Mouse (Mus musculus): ENCODE measurements around the gene Tlk2. TPM values are rescaled to one million over a fixed set of nuclear protein-coding genes. Genes with fewer than 3 reads are reported as not detected.
A peak's percentile ranks its signal among the peaks of the same experiment; 100 is the strongest.

Tlk2 gene
- polyA plus RNA-seq, 1 experiment from 2014 or later, result 22.8 TPM

DNA sequence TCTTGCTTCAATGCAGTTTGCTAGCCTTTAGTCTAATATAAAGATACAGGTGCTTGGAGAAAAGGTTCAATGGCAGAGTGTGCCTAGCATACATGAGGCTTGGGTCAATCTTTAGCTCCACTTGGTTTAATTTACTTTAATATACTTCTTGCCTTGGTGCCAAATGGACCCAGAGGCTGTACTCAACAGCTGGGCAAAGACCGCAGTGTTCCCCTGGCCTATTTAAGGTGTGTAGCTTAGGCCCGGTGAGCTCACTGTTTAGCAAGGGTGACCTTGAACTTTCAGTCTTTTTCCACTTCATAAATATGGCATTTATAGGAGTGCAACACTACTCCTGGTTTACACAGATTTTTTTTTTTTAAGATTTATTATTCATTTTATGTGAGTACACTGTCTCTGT is 55.9 kb downstream of the Tlk2 start:
- no peak overlapping the region for H3K27ac ChIP-seq (replicated peaks)
- peaks cover 29% of the 10 kb centered on the region for H3K36me3 ChIP-seq
- no peaks in the 10 kb centered on the region for H3K4me1 ChIP-seq
- H3K4me3 ChIP-seq, result no peak overlapping the region
- no peaks in the 10 kb centered on the region for H3K27me3 ChIP-seq (ENCODE audit: low read depth, poor library complexity, severe bottlenecking)
- 97% methylated on average over 2 of the region's 2 CpGs for WGBS
- DNase-seq (ENCODE audit: low spot score), result no peak
- H3K9me3 ChIP-seq (replicated peaks), result no peaks in the 10 kb centered on the region

DNA sequence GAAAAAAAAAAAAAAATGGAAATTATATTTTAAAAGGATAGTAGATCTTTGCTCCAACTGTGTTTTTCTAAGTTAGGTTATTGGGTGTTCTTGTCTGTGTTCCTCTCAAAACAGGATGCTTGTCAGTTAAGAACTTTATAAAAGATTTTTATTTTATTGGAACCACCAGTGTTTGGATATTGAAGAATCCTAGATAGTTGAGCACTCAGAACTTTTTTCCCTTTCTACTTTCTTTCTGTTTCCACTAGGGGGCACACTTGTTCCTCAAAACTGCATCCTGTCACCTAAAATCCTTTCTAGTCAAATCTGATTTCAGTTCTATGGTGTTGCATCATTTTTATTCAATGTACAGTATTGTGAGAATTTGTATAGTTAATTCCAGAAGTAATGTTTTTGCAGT is 62.4 kb downstream of the Tlk2 start:
- Histone ChIP-seq H3K4me3 (no peak overlapping the region), H3K9me3 (replicated peaks) (no peaks in the 10 kb centered on the region), H3K4me1 (no peaks in the 10 kb centered on the region), H3K27me3 (ENCODE audit: low read depth, poor library complexity, severe bottlenecking) (no peaks in the 10 kb centered on the region), H3K36me3 (peaks cover 59% of the 10 kb centered on the region), H3K27ac (replicated peaks) (no peak overlapping the region)
- DNase-seq (ENCODE audit: low spot score), result no peak

DNA sequence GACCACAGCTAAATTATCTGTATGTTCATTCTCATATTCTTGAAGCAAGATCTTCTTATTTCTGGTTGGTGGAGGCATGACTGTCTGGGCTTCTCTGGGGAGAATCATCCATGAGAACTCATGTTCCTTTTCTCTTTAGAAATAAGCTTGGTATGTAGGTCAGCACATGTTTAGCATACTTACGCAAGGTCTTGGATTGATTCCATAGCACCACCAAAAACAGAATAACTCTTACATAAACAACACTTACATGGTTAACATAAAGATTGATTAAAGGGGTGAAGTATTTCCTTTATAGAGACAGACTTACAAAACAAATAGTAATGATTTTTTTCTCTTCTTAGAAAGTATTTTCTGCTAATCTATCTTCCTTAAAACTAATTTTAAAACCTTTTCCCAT is 67.8 kb downstream of the Tlk2 start:
- Histone ChIP-seq H3K4me1 (no peaks in the 10 kb centered on the region), H3K27me3 (ENCODE audit: low read depth, poor library complexity, severe bottlenecking) (no peaks in the 10 kb centered on the region), H3K4me3 (no peak overlapping the region), H3K27ac (replicated peaks) (no peak overlapping the region), H3K36me3 (peaks cover 99% of the 10 kb centered on the region), H3K9me3 (replicated peaks) (no peaks in the 10 kb centered on the region)
- DNase-seq (ENCODE audit: low spot score), result no peak
- 98% methylated on average over 1 of the region's 1 CpGs for WGBS

DNA sequence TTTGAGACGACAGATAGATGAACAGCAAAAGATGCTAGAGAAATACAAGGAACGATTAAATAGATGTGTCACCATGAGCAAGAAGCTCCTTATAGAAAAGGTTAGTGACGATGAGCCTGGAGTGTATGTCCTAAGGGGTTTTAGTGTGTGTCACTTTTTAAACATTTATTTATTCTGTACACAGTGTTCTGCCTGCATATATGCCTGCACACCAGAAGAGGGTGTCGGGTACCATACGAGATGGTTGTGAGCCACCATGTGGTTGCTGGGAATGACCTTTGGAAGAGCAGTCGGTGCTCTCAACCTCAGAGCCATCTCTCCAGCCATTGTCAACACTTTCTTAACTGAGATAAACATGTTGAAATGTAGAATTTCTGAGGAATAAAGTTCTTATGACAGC is 68.2 kb downstream of the Tlk2 start:
- Histone ChIP-seq H3K4me3 (no peak overlapping the region), H3K27ac (replicated peaks) (no peak overlapping the region), H3K4me1 (no peaks in the 10 kb centered on the region), H3K27me3 (ENCODE audit: low read depth, poor library complexity, severe bottlenecking) (no peaks in the 10 kb centered on the region), H3K9me3 (replicated peaks) (no peaks in the 10 kb centered on the region), H3K36me3 (peaks cover 98% of the 10 kb centered on the region)
- DNase-seq (ENCODE audit: low spot score), result no peak
- WGBS, result 93% methylated on average over 6 of the region's 6 CpGs

DNA sequence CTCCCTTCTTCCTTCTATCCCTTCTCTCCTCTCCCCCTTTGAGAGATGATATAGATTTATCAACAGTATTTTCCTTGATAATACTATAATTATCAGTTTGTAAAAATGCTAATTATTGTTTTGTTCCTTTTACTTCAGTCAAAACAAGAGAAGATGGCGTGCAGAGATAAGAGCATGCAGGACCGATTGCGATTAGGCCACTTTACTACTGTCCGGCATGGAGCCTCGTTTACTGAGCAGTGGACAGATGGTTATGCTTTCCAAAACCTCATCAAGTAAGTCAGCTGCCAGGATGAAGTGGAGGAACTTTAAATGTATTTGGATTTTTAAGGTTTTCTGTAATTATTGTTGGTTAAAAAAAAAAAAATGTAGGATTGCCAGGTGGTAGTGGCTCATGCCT is 68.7 kb downstream of the Tlk2 start:
- Histone ChIP-seq H3K4me3 (no peak overlapping the region), H3K4me1 (no peaks in the 10 kb centered on the region), H3K36me3 (peaks cover 98% of the 10 kb centered on the region), H3K9me3 (replicated peaks) (no peaks in the 10 kb centered on the region), H3K27me3 (ENCODE audit: low read depth, poor library complexity, severe bottlenecking) (no peaks in the 10 kb centered on the region), H3K27ac (replicated peaks) (no peak overlapping the region)
- WGBS, result 96% methylated on average over 5 of the region's 5 CpGs
- no peak for DNase-seq (ENCODE audit: low spot score)

DNA sequence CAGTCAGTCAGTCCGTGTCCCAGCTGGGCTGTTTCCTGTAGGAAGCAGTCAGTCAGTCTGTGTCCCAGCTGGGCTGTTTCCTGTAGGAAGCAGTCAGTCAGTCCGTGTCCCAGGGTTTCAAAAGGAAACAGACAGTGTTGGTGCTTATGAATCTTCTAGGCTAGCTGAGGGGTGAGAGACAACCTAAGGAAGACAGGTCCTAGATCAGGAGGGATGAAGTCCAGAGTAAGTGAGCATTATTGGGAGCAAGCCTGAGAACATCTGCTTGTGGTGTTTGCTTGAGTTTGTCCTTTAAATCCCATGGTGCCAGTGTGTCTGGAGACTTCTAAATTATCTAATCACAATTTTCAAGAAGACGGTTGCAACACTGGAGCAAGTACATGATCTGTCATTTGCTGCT is 81.1 kb downstream of the Tlk2 start:
- Histone ChIP-seq H3K9me3 (replicated peaks) (no peaks in the 10 kb centered on the region), H3K4me1 (no peaks in the 10 kb centered on the region), H3K36me3 (peaks cover 82% of the 10 kb centered on the region), H3K27me3 (ENCODE audit: low read depth, poor library complexity, severe bottlenecking) (no peaks in the 10 kb centered on the region), H3K4me3 (no peak overlapping the region), H3K27ac (replicated peaks) (no peak overlapping the region)
- DNase-seq (ENCODE audit: low spot score), result no peak
- 88% methylated on average over 3 of the region's 3 CpGs for WGBS

DNA sequence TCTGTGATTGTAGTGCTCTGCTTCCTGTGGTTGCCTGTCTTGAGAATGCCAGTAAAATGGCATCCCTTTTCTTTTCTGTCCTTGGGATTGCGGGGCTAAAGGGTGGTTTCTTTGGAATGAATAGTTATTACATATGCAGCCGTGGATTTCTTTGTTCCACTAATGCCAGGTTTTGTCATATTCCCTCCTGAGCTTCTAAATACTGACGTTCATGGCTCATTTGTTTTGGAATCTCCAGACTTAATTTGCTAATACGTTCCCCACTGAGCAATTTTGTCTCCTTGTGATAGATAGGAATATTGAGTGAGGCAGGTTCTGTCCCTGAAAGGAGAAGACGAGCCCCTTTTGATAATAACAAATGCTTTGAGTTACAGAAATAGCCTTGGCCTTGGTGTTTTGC is 82.5 kb downstream of the Tlk2 start:
- no peaks in the 10 kb centered on the region for H3K4me1 ChIP-seq
- WGBS, result 77% methylated on average over 5 of the region's 5 CpGs
- H3K4me3 ChIP-seq, result no peak overlapping the region
- H3K36me3 ChIP-seq, result peaks cover 78% of the 10 kb centered on the region
- no peaks in the 10 kb centered on the region for H3K9me3 ChIP-seq (replicated peaks)
- H3K27me3 ChIP-seq (ENCODE audit: low read depth, poor library complexity, severe bottlenecking), result no peaks in the 10 kb centered on the region
- no peak for DNase-seq (ENCODE audit: low spot score)
- no peak overlapping the region for H3K27ac ChIP-seq (replicated peaks)

DNA sequence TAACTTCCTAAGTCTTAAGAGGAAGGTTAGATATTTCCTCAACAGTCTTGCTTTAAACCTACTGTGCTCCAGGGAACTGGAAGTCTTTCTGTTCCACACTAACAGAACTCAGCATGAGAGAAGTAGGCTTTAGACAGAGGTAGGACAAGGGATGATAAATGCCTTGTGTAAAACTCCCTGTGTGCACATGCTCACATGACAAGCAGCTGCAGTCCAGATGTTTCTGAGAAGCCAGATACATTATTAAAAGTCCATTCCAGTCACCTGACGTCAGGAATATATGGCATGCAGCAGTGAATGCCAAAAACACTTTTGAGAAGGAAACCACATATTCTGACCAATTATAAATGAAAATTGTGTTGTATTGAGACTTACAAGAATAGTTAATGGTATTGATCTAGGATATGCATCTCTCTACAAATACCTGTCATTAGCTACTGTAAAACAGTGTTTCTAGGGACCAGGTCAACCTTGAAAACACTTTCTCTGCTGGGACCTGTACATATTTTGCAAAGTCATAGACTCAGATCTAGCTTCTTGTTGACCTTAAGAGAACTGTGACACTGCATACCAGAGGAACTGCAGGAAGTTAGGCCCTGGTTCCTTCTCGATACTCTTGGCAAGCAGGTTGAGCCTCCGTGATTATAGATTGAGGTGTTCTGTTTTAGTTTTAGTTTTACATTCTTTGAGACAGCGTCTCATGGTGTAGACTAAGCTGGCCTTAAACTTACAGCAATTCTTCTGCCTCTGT is 83.2 kb downstream of the Tlk2 start:
- H3K9me3 ChIP-seq (replicated peaks), result no peaks in the 10 kb centered on the region
- H3K4me3 ChIP-seq, result no peak overlapping the region
- H3K27me3 ChIP-seq (ENCODE audit: low read depth, poor library complexity, severe bottlenecking), result no peaks in the 10 kb centered on the region
- no peak overlapping the region for H3K27ac ChIP-seq (replicated peaks)
- no peak for DNase-seq (ENCODE audit: low spot score)
- H3K36me3 ChIP-seq, result peaks cover 78% of the 10 kb centered on the region
- no peaks in the 10 kb centered on the region for H3K4me1 ChIP-seq
- 89% methylated on average over 4 of the region's 4 CpGs for WGBS

DNA sequence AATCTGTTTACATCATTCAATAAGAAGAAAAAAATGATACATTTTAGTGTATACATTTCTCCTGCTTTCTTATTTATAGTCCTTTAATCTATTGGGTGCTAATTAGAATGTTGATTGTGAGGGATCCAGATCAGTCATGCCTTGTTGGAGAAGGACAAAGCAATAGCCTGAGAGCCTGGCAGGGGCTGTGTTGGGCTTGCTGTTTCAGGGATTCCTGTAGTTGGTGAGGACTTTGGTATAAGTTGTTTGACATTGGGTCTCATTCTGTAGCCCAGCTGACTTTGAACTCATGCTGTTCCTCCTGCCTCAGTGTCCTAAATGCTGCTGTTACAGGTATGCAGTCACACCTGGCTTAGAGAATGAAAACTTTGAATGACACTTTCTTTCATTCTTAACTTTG is 85.9 kb downstream of the Tlk2 start:
- DNase-seq (ENCODE audit: low spot score), result no peak
- Histone ChIP-seq H3K4me1 (no peaks in the 10 kb centered on the region), H3K4me3 (no peak overlapping the region), H3K36me3 (peaks cover 79% of the 10 kb centered on the region), H3K27me3 (ENCODE audit: low read depth, poor library complexity, severe bottlenecking) (no peaks in the 10 kb centered on the region), H3K27ac (replicated peaks) (no peak overlapping the region), H3K9me3 (replicated peaks) (no peaks in the 10 kb centered on the region)

DNA sequence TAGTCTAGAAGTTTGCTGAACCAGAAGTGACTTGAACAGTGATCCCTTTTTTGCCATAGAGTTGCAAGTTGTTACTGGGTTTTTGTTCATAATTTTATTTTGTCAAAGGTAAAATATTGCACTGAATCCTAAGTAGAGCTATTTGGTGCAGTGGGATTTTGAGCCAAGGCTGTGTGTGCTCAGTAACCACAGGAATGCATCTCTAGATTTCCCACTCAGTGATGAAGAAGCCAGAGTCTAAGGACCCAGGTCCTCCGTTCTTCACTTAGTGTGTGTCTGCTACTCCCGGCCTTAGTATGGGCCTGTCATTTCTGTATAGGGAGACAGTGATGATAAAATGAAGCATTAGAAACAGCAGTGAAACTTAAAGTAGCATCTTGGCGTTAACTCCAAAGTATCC is 86.4 kb downstream of the Tlk2 start:
- DNase-seq (ENCODE audit: low spot score), result no peak
- Histone ChIP-seq H3K27ac (replicated peaks) (no peak overlapping the region), H3K9me3 (replicated peaks) (no peaks in the 10 kb centered on the region), H3K36me3 (peaks cover 79% of the 10 kb centered on the region), H3K27me3 (ENCODE audit: low read depth, poor library complexity, severe bottlenecking) (no peaks in the 10 kb centered on the region), H3K4me1 (no peaks in the 10 kb centered on the region), H3K4me3 (no peak overlapping the region)
- 97% methylated on average over 3 of the region's 3 CpGs for WGBS

DNA sequence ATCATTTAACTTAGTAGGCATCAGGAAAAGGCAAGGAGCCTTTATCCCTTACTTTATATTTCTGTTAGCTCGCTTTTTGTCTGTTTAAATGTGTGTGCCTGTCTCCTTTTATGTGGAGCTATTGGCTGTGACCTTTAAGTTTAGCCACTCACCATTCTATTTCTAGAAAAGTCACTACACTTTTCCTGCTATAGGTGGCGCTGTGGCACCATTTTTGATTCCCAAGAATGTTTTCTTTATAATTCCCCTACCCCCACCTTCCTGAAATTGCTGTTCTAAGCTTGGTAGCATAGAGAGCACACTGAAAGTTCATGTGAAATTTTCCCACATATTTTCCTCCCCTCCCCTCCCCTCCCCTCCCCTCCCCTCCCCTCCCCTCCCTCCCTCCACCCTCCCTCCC is 91.5 kb downstream of the Tlk2 start:
- no peaks in the 10 kb centered on the region for H3K9me3 ChIP-seq (replicated peaks)

DNA sequence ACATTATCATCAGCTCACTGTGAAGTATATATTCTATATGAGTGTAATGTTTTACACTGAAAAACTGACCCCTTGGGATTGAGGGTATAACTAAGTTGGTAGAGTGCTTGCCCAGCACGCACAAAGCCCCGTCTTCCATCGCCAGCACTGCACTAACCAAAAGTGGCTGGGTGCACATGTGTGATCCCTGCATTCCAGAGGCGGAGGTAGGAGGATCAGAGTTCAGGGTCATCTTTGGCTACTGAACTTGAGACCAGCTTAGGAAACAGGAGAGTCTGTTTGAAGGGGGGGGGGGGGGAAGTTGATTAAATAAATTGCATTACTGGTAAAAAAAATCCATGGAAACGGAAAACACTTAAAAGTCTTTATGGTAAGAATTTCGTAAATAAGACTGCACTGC is 101.8 kb downstream of the Tlk2 start:
- H3K36me3 ChIP-seq, result peaks cover 96% of the 10 kb centered on the region
- peaks cover 7% of the 10 kb centered on the region for H3K4me1 ChIP-seq
- no peaks in the 10 kb centered on the region for H3K9me3 ChIP-seq (replicated peaks)
- no peaks in the 10 kb centered on the region for H3K27me3 ChIP-seq (ENCODE audit: low read depth, poor library complexity, severe bottlenecking)
- no peak for DNase-seq (ENCODE audit: low spot score)
- 88% methylated on average over 6 of the region's 6 CpGs for WGBS
- H3K27ac ChIP-seq (replicated peaks), result no peak overlapping the region
- H3K4me3 ChIP-seq, result no peak overlapping the region

More for the DNA sequence above, 91.5 kb downstream of the Tlk2 start:
- Histone ChIP-seq H3K27me3 (ENCODE audit: low read depth, poor library complexity, severe bottlenecking) (no peaks in the 10 kb centered on the region), H3K36me3 (peaks cover 88% of the 10 kb centered on the region), H3K27ac (replicated peaks) (no peak overlapping the region), H3K4me3 (no peak overlapping the region), H3K4me1 (no peaks in the 10 kb centered on the region)
- 17% methylated on average over 2 of the region's 2 CpGs for WGBS
- DNase-seq (ENCODE audit: low spot score), result peak; percentile 28

DNA sequence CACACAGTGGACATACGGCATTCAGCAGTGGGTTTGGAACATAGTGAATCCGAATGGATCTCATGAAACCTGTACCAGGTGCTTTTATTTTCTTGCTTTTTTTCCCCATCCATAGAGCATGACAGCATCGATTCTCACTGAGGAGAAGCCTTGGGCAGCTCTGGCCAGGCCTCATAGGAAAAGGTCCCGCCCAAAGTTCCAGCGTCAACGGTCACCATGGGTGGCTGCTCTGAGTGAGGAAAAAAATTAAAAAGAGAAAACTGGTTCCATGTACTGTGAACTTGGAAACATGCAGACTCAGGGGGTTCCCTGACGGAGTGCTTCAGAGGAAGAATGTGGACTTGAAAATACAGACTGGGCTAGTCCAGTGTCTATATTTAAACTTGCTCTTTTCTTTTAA is 102.7 kb downstream of the Tlk2 start:
- WGBS, result 82% methylated on average over 7 of the region's 7 CpGs
- H3K27me3 ChIP-seq (ENCODE audit: low read depth, poor library complexity, severe bottlenecking), result no peaks in the 10 kb centered on the region
- peaks cover 96% of the 10 kb centered on the region for H3K36me3 ChIP-seq
- no peak overlapping the region for H3K4me3 ChIP-seq
- H3K4me1 ChIP-seq, result peaks cover 13% of the 10 kb centered on the region
- no peak for DNase-seq (ENCODE audit: low spot score)
- no peaks in the 10 kb centered on the region for H3K9me3 ChIP-seq (replicated peaks)
- H3K27ac ChIP-seq (replicated peaks), result no peak overlapping the region
